Mouse (Mus musculus) ES-E14 (cell line): ENCODE results near the gene Sh2b3.

ENCODE experiments used
- CHD2 ChIP-seq: IDR thresholded peaks from 2 replicates; pipeline ENCODE4 v1.6.1; 2014; ENCODE audit warnings: mild to moderate bottlenecking, low read depth, low read length, inconsistent platforms
- HCFC1 ChIP-seq: IDR thresholded peaks from 2 replicates; pipeline ENCODE4 v1.6.1; 2012; ENCODE audit warnings: low read length, inconsistent platforms, borderline replicate concordance; ENCODE audit not compliant: insufficient read depth
- MAFK ChIP-seq: IDR thresholded peaks from 2 replicates; pipeline ENCODE4 v1.6.1; 2014; ENCODE audit warnings: mild to moderate bottlenecking, low read depth, low read length, inconsistent platforms; ENCODE audit not compliant: insufficient read depth
- ZC3H11A ChIP-seq: IDR thresholded peaks from 2 replicates; pipeline ENCODE4 v1.6.1; 2012; ENCODE audit warnings: low read depth, mild to moderate bottlenecking, inconsistent platforms, low read length, borderline replicate concordance
- ZNF384 ChIP-seq: IDR thresholded peaks from 2 replicates; pipeline ENCODE4 v1.6.1; 2012; ENCODE audit warnings: low read depth, low read length, inconsistent platforms

- TF ChIP-seq ZC3H11A (no peak), MAFK (no peak), CHD2 (no peak), ZNF384 (no peak), HCFC1 (no peak)
Observed at GRCm38 (mm10) chr5:121832376-121833155, 4.9 kb downstream of the Sh2b3 start.
